Mouse (Mus musculus) left cerebral cortex, postnatal 10 days (tissue): Measurements from ENCODE around the gene Ccdc13. TPM values are rescaled to one million over a fixed set of nuclear protein-coding genes. Genes with fewer than 3 reads are reported as not detected.

Experiments used
- DNase-seq, 2 experiments: peaks; one replicate each; pipeline ENCODE4 v3.0.0; 2021 to 2022; ENCODE audit warnings: low spot score in 2 of 2, mixed read lengths in 1 of 2; ENCODE audit errors: extremely low spot score in 1 of 2
- intact Hi-C: fragments of 180-260 bp; cut with DNase I; formaldehyde crosslinking; loops from one replicate; pipeline ENCODE4 v1.15.1; 2025
- total RNA-seq, 2 experiments: library from RNA; stranded (reverse); gene quantifications; 2 replicates each; pipeline ENCODE4 v1.2.3; 2021

Gene Ccdc13
- total RNA-seq, 2 experiments from 2014 or later: 9.0 to 9.3 TPM

- peak in 1 of 2 experiments; percentile 23 for DNase-seq
- intact Hi-C loops: no loop called here
Observed at GRCm38 (mm10) chr9:121819073-121819770, 20.0 kb downstream of the Ccdc13 start.

DNA sequence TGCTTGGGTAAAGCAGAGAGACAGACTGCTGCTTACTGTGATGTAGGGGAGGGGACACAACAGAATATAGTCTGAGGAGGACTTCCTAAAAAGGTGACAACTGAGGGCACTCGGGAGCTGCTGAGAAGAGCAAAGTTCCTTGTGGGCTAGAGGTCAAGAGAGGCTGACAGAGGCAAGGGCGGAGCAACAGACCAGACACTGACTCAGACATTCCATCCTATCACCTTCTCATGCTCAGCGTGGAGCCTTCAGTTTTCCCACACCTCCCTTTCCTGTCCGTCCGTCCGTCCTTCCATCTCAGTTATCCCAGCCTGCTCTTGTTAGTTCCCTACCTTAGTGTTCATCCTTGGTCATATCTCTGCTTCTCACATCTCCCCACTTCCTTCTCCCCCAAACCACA lies 24.1 kb downstream of the Ccdc13 start:
- DNase-seq: no peak
- intact Hi-C loops: no loop called here

DNA sequence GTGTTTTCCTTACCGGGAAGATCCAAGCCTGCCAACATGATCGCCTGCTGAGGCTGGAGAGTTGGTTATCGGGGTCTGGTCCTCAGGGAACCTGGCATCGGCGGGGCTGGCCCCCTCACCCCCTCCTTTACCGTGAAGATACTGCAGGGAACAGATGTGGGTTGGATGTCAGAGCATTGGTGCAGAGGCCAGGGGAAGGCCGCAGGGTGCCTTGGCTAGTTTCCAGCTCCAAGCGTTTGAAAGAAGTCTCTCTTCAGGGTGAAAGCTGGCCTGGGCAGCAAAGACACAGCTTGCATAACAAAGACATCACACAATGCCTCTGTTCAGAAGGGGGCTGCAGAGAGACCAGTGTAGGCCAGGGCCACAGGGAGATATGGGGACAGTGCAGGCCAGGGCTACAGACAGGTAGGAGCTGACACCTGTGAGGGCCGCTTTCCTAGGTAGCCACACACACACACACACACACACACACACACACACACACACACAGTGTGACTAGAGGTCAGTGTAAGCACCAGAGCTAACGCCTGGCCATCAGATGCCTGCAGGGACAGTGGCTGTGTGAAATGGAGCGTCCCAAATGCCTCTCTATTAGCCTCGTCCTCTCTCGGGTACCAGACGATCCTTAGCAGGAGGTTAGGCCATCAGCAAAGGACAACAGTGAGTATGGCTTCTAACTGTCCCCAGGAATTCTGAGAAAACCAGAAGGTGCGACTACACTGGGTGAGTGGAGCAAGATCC lies 29.0 kb downstream of the Ccdc13 start:
- peak; percentile 70 to 85 for DNase-seq
- intact Hi-C loops: no loop called here

DNA sequence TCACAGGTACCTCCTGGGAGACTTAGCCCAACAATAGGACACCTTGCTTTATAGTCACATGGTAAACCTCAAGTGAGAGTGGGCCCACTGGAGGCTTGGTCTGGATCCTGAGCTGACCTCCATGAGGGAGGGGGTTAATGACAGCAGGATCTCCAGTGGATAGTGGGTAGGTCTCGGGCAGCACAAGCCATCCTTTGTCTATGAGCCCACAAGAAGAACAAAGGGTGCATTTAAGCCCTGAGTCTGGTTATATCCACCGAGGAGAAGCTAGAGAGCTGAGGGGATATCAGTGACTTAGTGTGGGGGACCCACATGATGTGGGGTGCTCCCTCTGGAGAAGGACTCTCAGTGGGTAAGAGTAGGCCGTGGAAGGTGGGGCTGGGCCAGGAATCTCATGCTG lies 30.8 kb downstream of the Ccdc13 start:
- intact Hi-C loops: no loop called here
- peak in 1 of 2 experiments; percentile 13 for DNase-seq

GRCm38 (mm10) chr9:121807947-121808346 lies 31.3 kb downstream of the Ccdc13 start:
- DNase-seq: peak in 1 of 2 experiments; percentile 40
- intact Hi-C loops: no loop called here

GRCm38 (mm10) chr9:121807546-121807945 lies 31.7 kb downstream of the Ccdc13 start:
- DNase-seq: no peak
- intact Hi-C loops: no loop called here

DNA sequence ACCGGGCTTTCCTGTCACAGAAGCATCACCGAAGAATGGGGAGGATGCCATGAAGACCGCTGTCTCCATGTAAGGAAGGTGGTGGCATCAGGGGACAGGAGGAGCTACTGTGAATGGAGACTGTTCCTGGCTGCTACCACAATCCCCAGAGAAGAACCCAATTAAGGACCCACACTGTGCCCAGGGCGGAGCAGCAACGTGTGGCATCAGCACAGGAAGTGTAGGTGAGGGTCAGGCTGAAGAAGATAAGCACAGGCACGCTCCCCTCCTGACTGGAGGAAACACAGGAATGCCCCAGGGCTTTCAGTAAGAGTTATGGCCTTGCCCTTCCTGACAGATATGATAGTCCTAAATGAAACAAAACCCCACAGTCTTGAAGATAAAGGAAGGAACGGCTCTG lies 36.5 kb downstream of the Ccdc13 start:
- intact Hi-C loops: no loop called here
- no peak for DNase-seq

GRCm38 (mm10) chr9:121798887-121799520 lies 40.3 kb downstream of the Ccdc13 start:
- intact Hi-C loops: no loop called here
- peak in 1 of 2 experiments; percentile 26 for DNase-seq

GRCm38 (mm10) chr9:121797722-121798121 lies 41.5 kb downstream of the Ccdc13 start:
- intact Hi-C loops: no loop called here
- DNase-seq: peak in 1 of 2 experiments; percentile 24

- DNase-seq: no peak
- intact Hi-C loops: no loop called here
Observed at GRCm38 (mm10) chr9:121794972-121795539, 44.2 kb downstream of the Ccdc13 start.

DNA sequence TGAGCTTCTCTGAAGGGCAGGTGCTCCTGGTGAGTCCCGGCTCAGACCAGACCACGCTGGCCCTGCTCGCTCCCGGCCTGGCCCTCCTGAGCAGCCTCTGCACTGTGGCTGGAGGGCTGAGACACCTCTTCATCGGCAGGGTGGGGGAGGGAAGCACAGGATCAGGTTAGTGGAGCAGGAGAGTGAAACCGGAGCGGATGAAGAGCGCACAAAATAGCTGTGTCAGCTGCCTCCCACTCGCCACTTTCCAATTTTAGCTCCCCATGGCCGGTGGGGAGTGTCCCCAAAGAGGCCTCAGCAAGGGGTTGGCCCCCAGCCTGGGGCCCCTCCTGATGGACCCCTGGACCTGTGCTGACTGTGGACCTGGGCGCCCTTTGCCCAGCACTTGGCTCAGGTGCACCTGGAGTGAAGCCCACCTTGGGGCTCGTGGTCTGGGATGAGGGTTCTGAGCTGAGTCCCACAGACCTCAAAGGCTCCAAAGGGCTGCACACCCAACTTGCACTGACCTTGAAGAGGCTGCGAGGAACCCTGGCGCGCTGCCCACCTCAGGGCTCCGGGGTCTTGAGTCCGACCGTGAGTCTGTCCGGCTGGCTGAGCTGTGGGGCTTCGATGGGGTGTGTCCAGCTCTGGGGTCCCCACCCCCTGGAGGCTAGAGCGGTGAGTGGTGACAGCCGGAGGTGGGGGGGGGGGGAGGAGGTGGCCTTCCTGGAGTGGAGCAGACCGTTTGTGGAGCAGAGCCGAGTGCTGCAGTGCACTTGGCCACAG lies 47.3 kb downstream of the Ccdc13 start, which contains the start of gene Hhatl:
Gene Hhatl (minus strand): TSS at position 751 of the 765 bp plus-strand sequence.
- intact Hi-C loops: no loop called here
- peak in 1 of 2 experiments; percentile 64 for DNase-seq

DNA sequence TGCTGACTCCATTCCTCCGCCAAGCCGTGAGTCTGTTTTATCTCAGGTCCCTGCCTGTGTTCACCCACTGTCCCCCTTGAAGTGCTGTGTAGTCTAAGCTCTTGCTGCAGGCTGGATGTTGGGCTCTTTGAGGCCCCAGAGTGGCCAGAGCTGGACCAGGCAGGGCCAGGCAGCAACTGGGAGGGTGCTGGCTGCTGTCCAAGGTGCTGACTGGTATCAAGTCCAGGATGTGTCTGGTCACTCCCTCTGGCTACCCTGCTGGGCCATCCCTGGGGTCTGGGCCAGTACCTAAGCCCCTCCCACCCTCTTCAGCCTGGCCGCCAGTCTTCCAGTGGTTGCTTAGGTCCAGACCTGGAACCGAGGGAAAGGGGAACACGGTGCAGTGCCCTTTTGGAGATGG lies 48.1 kb downstream of the Ccdc13 start:
- intact Hi-C loops: no loop called here
- peak in 1 of 2 experiments; percentile 88 for DNase-seq

GRCm38 (mm10) chr9:121786359-121786758 lies 52.9 kb downstream of the Ccdc13 start:
- intact Hi-C loops: no loop called here
- no peak for DNase-seq

- intact Hi-C loops: no loop called here
- no peak for DNase-seq
Observed at GRCm38 (mm10) chr9:121785261-121785660, 54.0 kb downstream of the Ccdc13 start.

- intact Hi-C loops: no loop called here
- no peak for DNase-seq
Observed at GRCm38 (mm10) chr9:121784801-121785200, 54.5 kb downstream of the Ccdc13 start.

- intact Hi-C loops: no loop called here
Observed at GRCm38 (mm10) chr9:121778066-121778624, 61.1 kb downstream of the Ccdc13 start.

GRCm38 (mm10) chr9:121777484-121778065 lies 61.7 kb downstream of the Ccdc13 start, which contains the start of gene Klhl40:
Klhl40 (plus strand) TSS chr9:121777607.
- DNase-seq: no peak
- intact Hi-C loops: no loop called here

More at GRCm38 (mm10) chr9:121778066-121778624, 61.1 kb downstream of the Ccdc13 start:
- peak; percentile 51 to 84 for DNase-seq

DNA sequence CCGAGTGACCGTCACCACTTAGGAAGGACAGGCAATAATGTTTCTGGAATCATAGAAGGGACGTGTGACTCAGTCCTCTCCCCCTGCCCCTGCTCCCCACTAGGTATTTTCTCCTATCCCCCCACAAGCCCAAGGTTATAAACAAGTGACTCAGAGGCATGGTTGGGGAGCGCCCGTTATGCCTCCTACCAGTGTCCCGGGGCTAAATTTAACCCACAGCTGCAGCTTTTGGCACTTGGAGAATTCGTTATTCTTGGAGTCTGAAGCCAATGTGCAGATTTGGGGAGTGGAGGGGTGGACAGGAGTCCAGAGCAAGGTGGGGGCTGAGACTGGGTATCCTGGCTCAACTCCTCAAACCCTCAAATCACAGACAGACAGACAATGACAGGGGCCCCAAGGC lies 62.8 kb downstream of the Ccdc13 start:
- intact Hi-C loops: no loop called here
- DNase-seq: no peak
